Mouse (Mus musculus) bone marrow, adult 2 months (tissue): ENCODE data around the gene Tmprss3.

Source experiments
- CTCF ChIP-seq: fragments of 200-500 bp; IDR thresholded peaks from 2 replicates; pipeline ENCODE4 v1.5.1; 2011; ENCODE audit warnings: low read length, control low read depth; ENCODE audit not compliant: control insufficient read depth, insufficient read depth
- POLR2A ChIP-seq: fragments of 200-500 bp; IDR thresholded peaks from 2 replicates; pipeline ENCODE4 v1.6.1; 2011; ENCODE audit warnings: low read depth, mild to moderate bottlenecking, control low read depth, low read length, borderline replicate concordance; ENCODE audit not compliant: control insufficient read depth

- TF ChIP-seq CTCF (no peak), POLR2A (no peak)
Observed at GRCm38 (mm10) chr17:31231780-31232179, 33.0 kb upstream of the Tmprss3 start.
